Mouse (Mus musculus): ENCODE measurements around the gene Pagr1b. TPM values are rescaled to one million over a fixed set of nuclear protein-coding genes. Genes with fewer than 3 reads are reported as not detected.
A peak's percentile ranks its signal among the peaks of the same experiment; 100 is the strongest.

Pagr1b gene
- total and polyA plus RNA-seq, 3 experiments = 0.30 to 6.6 TPM; not detected in 1

- H3K36me3 ChIP-seq (replicated peaks in 1 of 2; ENCODE audit: control insufficient read depth in 1 of 2, insufficient read depth in 1 of 2, low read length in 1 of 2) = peaks cover 61 to 89% of the 10 kb centered on the region in 2 experiments
- H3K79me2 ChIP-seq (replicated peaks; ENCODE audit: control insufficient read depth, extremely low read depth, insufficient read depth, poor library complexity, severe bottlenecking) = no peaks in the 10 kb centered on the region
- TF ChIP-seq RAD21 (IDR thresholded peaks at IDR 0.05; ENCODE audit: low read depth, low read length) = peak; percentile 6
- peak in 1 of 2 experiments; percentile 46; a peak in 2 of 4 replicates for TF ChIP-seq CTCF (conservative IDR thresholded peaks at IDR 0.05 in 1 of 2, IDR thresholded peaks at IDR 0.05 in 1 of 2; ENCODE audit: low read depth in 2 of 2, low read length in 2 of 2)
- TF ChIP-seq SMC3 (IDR thresholded peaks at IDR 0.05; ENCODE audit: low read depth, low read length) = peak; percentile 30
- no peak for TF ChIP-seq NRF1 (IDR thresholded peaks at IDR 0.05; ENCODE audit: low read depth, low read length)
- TF ChIP-seq IRF4 (IDR thresholded peaks at IDR 0.05; ENCODE audit: low read depth, low read length) = no peak
- H3K27me3 ChIP-seq (replicated peaks) = no peaks in the 10 kb centered on the region
- H3K4me2 ChIP-seq (ENCODE audit: insufficient read depth, low read depth, poor library complexity, severe bottlenecking) = no peak overlapping the region
- no peak overlapping the region for H3K9ac ChIP-seq (ENCODE audit: insufficient read depth, low read depth)
- H3K9me3 ChIP-seq (replicated peaks; ENCODE audit: low read length) = peaks cover 9% of the 10 kb centered on the region
- dilution Hi-C loops (cut with MboI; ENCODE audit: extremely low pct_ligation_motif_present, extremely low pct_unique_long_range_greater_than_20kb, low sequenced_read_pairs) = no loop called here
- H3K4me3 ChIP-seq (replicated peaks in 1 of 3; ENCODE audit: low read depth in 2 of 3, low read length in 2 of 3, poor library complexity in 1 of 3) = no peak overlapping the region
- in situ Hi-C loops (cut with MboI; ENCODE audit: low pct_ligation_motif_present, low pct_unique_long_range_greater_than_20kb, low sequenced_read_pairs) = loop anchor here (25.0 kb wide), 1 partner anchor 791 kb away; the partner anchor contains the start of genes Gm49388 and Setd1a
- DNase-seq (ENCODE audit: extremely low read depth) = no peak
- 0 out of 4 replicates have a peak, but pooled peaks cover 0 to 4% of the 10 kb centered on the region in 2 experiments for H3K4me1 ChIP-seq (ENCODE audit: control insufficient read depth in 1 of 2, insufficient read depth in 2 of 2)
- H3K27ac ChIP-seq (ENCODE audit: insufficient read depth, low read depth) = no peak overlapping the region
These were observed 19.8 kb downstream of the Pagr1b start for GRCm38 (mm10) chr7:126996449-126996848.

GRCm38 (mm10) chr7:126988816-126989215 is 27.5 kb downstream of the Pagr1b start:
- H3K27ac ChIP-seq (ENCODE audit: insufficient read depth, low read depth) = no peak overlapping the region
- dilution Hi-C loops (cut with MboI; ENCODE audit: extremely low pct_ligation_motif_present, extremely low pct_unique_long_range_greater_than_20kb, low sequenced_read_pairs) = no loop called here
- H3K9me3 ChIP-seq (replicated peaks; ENCODE audit: low read length) = no peaks in the 10 kb centered on the region
- H3K4me3 ChIP-seq (replicated peaks in 1 of 3; ENCODE audit: low read depth in 2 of 3, low read length in 2 of 3, poor library complexity in 1 of 3) = no peak overlapping the region
- no peak for DNase-seq (ENCODE audit: extremely low read depth)
- no peaks in the 10 kb centered on the region for H3K79me2 ChIP-seq (replicated peaks; ENCODE audit: control insufficient read depth, extremely low read depth, insufficient read depth, poor library complexity, severe bottlenecking)
- TF ChIP-seq MAFK (IDR thresholded peaks at IDR 0.05; ENCODE audit: insufficient replicate concordance, low read length) (no peak), NELFE (IDR thresholded peaks at IDR 0.05; ENCODE audit: low read depth, low read length) (no peak), GABPA (IDR thresholded peaks at IDR 0.05; ENCODE audit: insufficient replicate concordance, low read depth, low read length) (no peak), RCOR1 (conservative IDR thresholded peaks at IDR 0.05; ENCODE audit: low read depth, low read length) (no peak)
- no peaks in the 10 kb centered on the region for H3K27me3 ChIP-seq (replicated peaks)
- H3K36me3 ChIP-seq (replicated peaks in 1 of 2; ENCODE audit: control insufficient read depth in 1 of 2, insufficient read depth in 1 of 2, low read length in 1 of 2) = peaks cover 37 to 88% of the 10 kb centered on the region in 2 experiments
- no peak overlapping the region for H3K9ac ChIP-seq (ENCODE audit: insufficient read depth, low read depth)
- no peak overlapping the region for H3K4me2 ChIP-seq (ENCODE audit: insufficient read depth, low read depth, poor library complexity, severe bottlenecking)
- in situ Hi-C loops (cut with MboI; ENCODE audit: low pct_ligation_motif_present, low pct_unique_long_range_greater_than_20kb, low sequenced_read_pairs) = loop anchor here (25.0 kb wide), 1 partner anchor 798 kb away; the partner anchor contains the start of genes Gm49388 and Setd1a
- 0 out of 4 replicates have a peak, but pooled peaks cover 0 to 4% of the 10 kb centered on the region in 2 experiments for H3K4me1 ChIP-seq (ENCODE audit: control insufficient read depth in 1 of 2, insufficient read depth in 2 of 2)

GRCm38 (mm10) chr7:126986319-126986718 is 30.0 kb downstream of the Pagr1b start:
- H3K36me3 ChIP-seq (replicated peaks in 1 of 2; ENCODE audit: control insufficient read depth in 1 of 2, insufficient read depth in 1 of 2, low read length in 1 of 2) = peaks cover 25 to 91% of the 10 kb centered on the region in 2 experiments
- no peak overlapping the region for H3K9ac ChIP-seq (ENCODE audit: insufficient read depth, low read depth)
- dilution Hi-C loops (cut with MboI; ENCODE audit: extremely low pct_ligation_motif_present, extremely low pct_unique_long_range_greater_than_20kb, low sequenced_read_pairs) (no loop called here), in situ Hi-C loops (cut with MboI; ENCODE audit: low pct_ligation_motif_present, low pct_unique_long_range_greater_than_20kb, low sequenced_read_pairs) (loop anchor here (25.0 kb wide), 1 partner anchor 801 kb away; the partner anchor contains the start of genes Gm49388 and Setd1a)
- TF ChIP-seq ZC3H11A (IDR thresholded peaks at IDR 0.05; ENCODE audit: low read depth, low read length) (no peak), SMC3 (IDR thresholded peaks at IDR 0.05; ENCODE audit: low read depth, low read length) (peak; percentile 34), CTCF (conservative IDR thresholded peaks at IDR 0.05 in 1 of 2, IDR thresholded peaks at IDR 0.05 in 1 of 2; ENCODE audit: low read depth in 2 of 2, low read length in 2 of 2) (peak in 1 of 2 experiments; percentile 38; a peak in 2 of 4 replicates), RAD21 (IDR thresholded peaks at IDR 0.05; ENCODE audit: low read depth, low read length) (peak; percentile 12)
- no peaks in the 10 kb centered on the region for H3K9me3 ChIP-seq (replicated peaks; ENCODE audit: low read length)
- H3K4me1 ChIP-seq (ENCODE audit: control insufficient read depth in 1 of 2, insufficient read depth in 2 of 2) = no peaks in the 10 kb centered on the region
- no peaks in the 10 kb centered on the region for H3K79me2 ChIP-seq (replicated peaks; ENCODE audit: control insufficient read depth, extremely low read depth, insufficient read depth, poor library complexity, severe bottlenecking)
- DNase-seq (ENCODE audit: extremely low read depth) = no peak
- no peak overlapping the region for H3K4me2 ChIP-seq (ENCODE audit: insufficient read depth, low read depth, poor library complexity, severe bottlenecking)
- no peak overlapping the region for H3K4me3 ChIP-seq (replicated peaks in 1 of 3; ENCODE audit: low read depth in 2 of 3, low read length in 2 of 3, poor library complexity in 1 of 3)
- H3K27ac ChIP-seq (ENCODE audit: insufficient read depth, low read depth) = no peak overlapping the region
- H3K27me3 ChIP-seq (replicated peaks) = no peaks in the 10 kb centered on the region

Measured in CH12.LX (cell line).